Mouse (Mus musculus): Measurements from ENCODE around the gene Pcdh7.
A peak's percentile ranks its signal among the peaks of the same experiment; 100 is the strongest.

Pcdh7 gene

GRCm38 (mm10) chr5:57907218-57907617, 189.5 kb downstream of the Pcdh7 start:
- no peak for DNase-seq (ENCODE audit: low read depth, low spot score)

- no peak for DNase-seq (ENCODE audit: low read depth, low spot score)
Observed at GRCm38 (mm10) chr5:57921140-57921539, 203.4 kb downstream of the Pcdh7 start.

- DNase-seq (ENCODE audit: low read depth, low spot score), result no peak
Observed at GRCm38 (mm10) chr5:57931331-57931730, 213.6 kb downstream of the Pcdh7 start.

- no peak for DNase-seq (ENCODE audit: low read depth, low spot score)
Observed at GRCm38 (mm10) chr5:57931738-57932137, 214.0 kb downstream of the Pcdh7 start.

GRCm38 (mm10) chr5:57934666-57935065, 216.9 kb downstream of the Pcdh7 start:
- DNase-seq (ENCODE audit: low read depth, low spot score), result no peak

GRCm38 (mm10) chr5:57940457-57940856, 222.7 kb downstream of the Pcdh7 start:
- DNase-seq (ENCODE audit: low read depth, low spot score), result no peak

- no peak for DNase-seq (ENCODE audit: low read depth, low spot score)
Observed at GRCm38 (mm10) chr5:57943176-57943575, 225.4 kb downstream of the Pcdh7 start.

- no peak for DNase-seq (ENCODE audit: low read depth, low spot score)
Observed at GRCm38 (mm10) chr5:57943611-57944010, 225.8 kb downstream of the Pcdh7 start.

GRCm38 (mm10) chr5:57945419-57945818, 227.7 kb downstream of the Pcdh7 start:
- no peak for DNase-seq (ENCODE audit: low read depth, low spot score)

- no peak for DNase-seq (ENCODE audit: low read depth, low spot score)
Observed at GRCm38 (mm10) chr5:57959317-57959716, 241.6 kb downstream of the Pcdh7 start.

GRCm38 (mm10) chr5:57963792-57964191, 246.0 kb downstream of the Pcdh7 start:
- DNase-seq (ENCODE audit: low read depth, low spot score), result no peak

GRCm38 (mm10) chr5:57964201-57964600, 246.4 kb downstream of the Pcdh7 start:
- DNase-seq (ENCODE audit: low read depth, low spot score), result no peak

- DNase-seq (ENCODE audit: low read depth, low spot score), result no peak
Observed at GRCm38 (mm10) chr5:57993584-57993983, 275.8 kb downstream of the Pcdh7 start.

GRCm38 (mm10) chr5:58021331-58021730, 303.6 kb downstream of the Pcdh7 start:
- no peak for DNase-seq (ENCODE audit: low read depth, low spot score)

- DNase-seq (ENCODE audit: low read depth, low spot score), result no peak
Observed at GRCm38 (mm10) chr5:58025123-58025522, 307.4 kb downstream of the Pcdh7 start.

- peak; percentile 66 for DNase-seq (ENCODE audit: low read depth, low spot score)
Observed at GRCm38 (mm10) chr5:58025759-58026158, 308.0 kb downstream of the Pcdh7 start.

- no peak for DNase-seq (ENCODE audit: low read depth, low spot score)
Observed at GRCm38 (mm10) chr5:58039875-58040274, 322.1 kb downstream of the Pcdh7 start.

GRCm38 (mm10) chr5:58044216-58044615, 326.4 kb downstream of the Pcdh7 start:
- no peak for DNase-seq (ENCODE audit: low read depth, low spot score)

- DNase-seq (ENCODE audit: low read depth, low spot score), result no peak
Observed at GRCm38 (mm10) chr5:58081054-58081453, 363.3 kb downstream of the Pcdh7 start.

- DNase-seq (ENCODE audit: low read depth, low spot score), result no peak
Observed at GRCm38 (mm10) chr5:58082230-58082629, 364.5 kb downstream of the Pcdh7 start.

GRCm38 (mm10) chr5:58083056-58083455, 365.3 kb downstream of the Pcdh7 start:
- DNase-seq (ENCODE audit: low read depth, low spot score), result no peak

- DNase-seq (ENCODE audit: low read depth, low spot score), result no peak
Observed at GRCm38 (mm10) chr5:58083972-58084371, 366.2 kb downstream of the Pcdh7 start.

GRCm38 (mm10) chr5:58108665-58109364, 391.0 kb downstream of the Pcdh7 start:
- no peak for DNase-seq (ENCODE audit: low read depth, low spot score)

GRCm38 (mm10) chr5:58116096-58116495, 398.3 kb downstream of the Pcdh7 start:
- no peak for DNase-seq (ENCODE audit: low read depth, low spot score)

All from mesoderm, embryonic 11.5 days (tissue).